ENCODE assay signal across 9 mouse cellular contexts in the genomic region with DNA sequence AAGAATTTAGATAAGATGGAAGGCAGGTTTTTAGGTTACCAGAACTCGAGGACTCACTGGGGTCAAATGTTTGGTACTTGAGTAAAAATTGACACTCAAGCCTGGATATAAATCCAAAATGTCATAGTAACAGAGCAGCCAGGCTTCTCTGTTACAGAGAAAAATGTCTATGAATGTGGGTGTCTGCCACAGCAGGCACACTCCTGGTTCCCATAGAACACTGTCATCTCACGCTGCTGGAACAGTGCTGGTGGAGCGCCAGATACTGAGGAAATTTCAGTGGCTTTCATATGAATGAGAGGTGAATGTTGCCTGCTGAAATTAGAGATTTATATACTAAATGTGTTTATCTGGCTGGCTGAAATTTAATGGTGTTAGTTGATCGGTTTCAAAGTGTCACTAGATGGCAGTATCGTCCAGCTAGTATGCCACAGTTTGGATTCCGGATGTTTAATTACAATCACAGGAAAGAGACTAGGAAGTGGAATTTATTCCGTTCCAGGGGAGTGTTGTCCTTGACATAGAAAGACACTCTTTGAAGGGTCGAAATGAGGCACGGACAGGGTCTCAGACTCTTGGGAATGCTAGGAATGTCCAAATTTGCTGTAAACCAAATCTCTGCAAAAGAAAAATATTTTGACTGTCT.
DNase-seq lines count a peak whose midpoint lies in the region; ATAC-seq and TF ChIP-seq lines count a peak whose summit lies in the region.
"Had no signal": no experiment of that assay in that cellular context is flagged by ENCODE, and none has a peak within 500 bp of the region (broad histone marks: within the 10 kb centered on the region; RNA-seq: fewer than 3 reads in every experiment).

No protein-coding gene starts in this region.

- no peak overlapping the region for H3K4me3 ChIP-seq in E14TG2a.4 (replicated peaks; ENCODE audit: low read length)
- no peak overlapping the region for H3K4me3 ChIP-seq in hindbrain, postnatal 0 days (ENCODE audit: low read length)
- H3K4me3 ChIP-seq in stomach, postnatal 0 days (ENCODE audit: low read depth, low read length), result no peak overlapping the region
- H3K4me3 ChIP-seq: embryonic facial prominence, embryonic 12.5 days; lung, embryonic 15.5 days had no signal

- no peaks in the 10 kb centered on the region for H3K27me3 ChIP-seq in E14TG2a.4 (ENCODE audit: insufficient read depth, low read length)
- H3K27me3 ChIP-seq in hindbrain, postnatal 0 days (ENCODE audit: insufficient read depth, low read length), result no peaks in the 10 kb centered on the region
- no peaks in the 10 kb centered on the region for H3K27me3 ChIP-seq in stomach, postnatal 0 days (ENCODE audit: control insufficient read depth, insufficient read depth, low read length)
- H3K27me3 ChIP-seq: embryonic facial prominence, embryonic 12.5 days; lung, embryonic 15.5 days had no signal

- H3K36me3 ChIP-seq in E14TG2a.4 (ENCODE audit: insufficient read depth, low read length), result no peaks in the 10 kb centered on the region
- H3K36me3 ChIP-seq in hindbrain, postnatal 0 days (ENCODE audit: insufficient read depth, low read length), result no peaks in the 10 kb centered on the region
- no peaks in the 10 kb centered on the region for H3K36me3 ChIP-seq in stomach, postnatal 0 days (ENCODE audit: control insufficient read depth, insufficient read depth, low read length)
- H3K36me3 ChIP-seq: embryonic facial prominence, embryonic 12.5 days; lung, embryonic 15.5 days had no signal

- no peaks in the 10 kb centered on the region for H3K4me1 ChIP-seq in E14TG2a.4 (replicated peaks; ENCODE audit: low read depth, low read length)
- no peaks in the 10 kb centered on the region for H3K4me1 ChIP-seq in hindbrain, postnatal 0 days (ENCODE audit: insufficient read depth, low read length)
- H3K4me1 ChIP-seq in stomach, postnatal 0 days (replicated peaks; ENCODE audit: control insufficient read depth, insufficient read depth), result no peaks in the 10 kb centered on the region
- H3K4me1 ChIP-seq: embryonic facial prominence, embryonic 12.5 days; lung, embryonic 15.5 days had no signal

- no peak overlapping the region for H3K27ac ChIP-seq in hindbrain, postnatal 0 days
- no peak overlapping the region for H3K27ac ChIP-seq in stomach, postnatal 0 days (replicated peaks)
- H3K27ac ChIP-seq: embryonic facial prominence, embryonic 12.5 days; lung, embryonic 15.5 days had no signal

- ATAC-seq in hindbrain, postnatal 0 days, result peak; percentile 66; the same call in 1 of the 2 replicates
- ATAC-seq in stomach, postnatal 0 days (ENCODE audit: low FRiP score, low TSS enrichment), result no peak
- ATAC-seq in monocyte, adult 5-6 weeks (replicated peaks; ENCODE audit: insufficient number of reproducible peaks, low FRiP score, low TSS enrichment, poor library complexity, severe bottlenecking), result no peak

- 39% methylated on average over 9 of the region's 9 CpGs for WGBS in hindbrain, postnatal 0 days
- WGBS in stomach, postnatal 0 days, result 42% methylated on average over 9 of the region's 9 CpGs

- H3K9ac ChIP-seq in hindbrain, postnatal 0 days (replicated peaks; ENCODE audit: low read length), result no peak overlapping the region
- H3K9ac ChIP-seq in stomach, postnatal 0 days (ENCODE audit: low read length), result no peak overlapping the region
- H3K9ac ChIP-seq: embryonic facial prominence, embryonic 12.5 days; lung, embryonic 15.5 days had no signal

- peak; percentile 36 for DNase-seq in 3T3-L1 (ENCODE audit: low read depth, low spot score)
- peak; percentile 67 for DNase-seq in embryo, embryonic 11 days
- DNase-seq in hindbrain, postnatal 0 days (ENCODE audit: low spot score), result peak; percentile 87
- DNase-seq in lung, postnatal 14 days, result peak; percentile 4
- DNase-seq in stomach, postnatal 0 days (ENCODE audit: low spot score), result no peak

- no peak for TF ChIP-seq EP300 in stomach, postnatal 0 days (optimal IDR thresholded peaks at IDR 0.05)

- TF ChIP-seq CTCF in E14TG2a.4 (conservative IDR thresholded peaks at IDR 0.05; ENCODE audit: low read length), result peak; percentile 48
- TF ChIP-seq CTCF in hindbrain, postnatal 0 days (IDR thresholded peaks at IDR 0.05; ENCODE audit: low read depth), result peak; percentile 80
- TF ChIP-seq CTCF in stomach, postnatal 0 days (IDR thresholded peaks at IDR 0.05; ENCODE audit: low read depth), result peak; percentile 72

- peak overlapping the region; percentile 43 for H3K4me2 ChIP-seq in hindbrain, postnatal 0 days (ENCODE audit: low read depth, low read length)
- H3K4me2 ChIP-seq in stomach, postnatal 0 days (replicated peaks; ENCODE audit: low read depth), result no peak overlapping the region
- H3K4me2 ChIP-seq: embryonic facial prominence, embryonic 12.5 days; lung, embryonic 15.5 days had no signal

- peaks cover 36% of the 10 kb centered on the region for H3K9me3 ChIP-seq in E14TG2a.4 (ENCODE audit: low read length)
- 0 out of 2 replicates have a peak, but pooled peaks cover 3% of the 10 kb centered on the region for H3K9me3 ChIP-seq in hindbrain, postnatal 0 days (ENCODE audit: low read length)
- H3K9me3 ChIP-seq in stomach, postnatal 0 days (ENCODE audit: control insufficient read depth, low read length), result no peaks in the 10 kb centered on the region
- H3K9me3 ChIP-seq: lung, embryonic 15.5 days had no signal
